Mouse (Mus musculus) intestine, embryonic 14.5 days (tissue): Measurements from ENCODE around the gene Apopt1. TPM values are rescaled to one million over a fixed set of nuclear protein-coding genes. Genes with fewer than 3 reads are reported as not detected.
"Not testable (repeated sequence)": the region's sequence is repeated elsewhere in the genome, so short reads cannot be mapped to it uniquely, and the experiment has no call there.

Experiments
- ATAC-seq: fragments of 200-750 bp; cut with Nextera tagmentation; replicated peaks from 2 replicates; pipeline ENCODE4 v1.8.0; 2017; ENCODE audit warnings: low read depth, moderate number of reproducible peaks, moderate TSS enrichment, moderate library complexity; ENCODE audit not compliant: low FRiP score, low TSS enrichment
- DNase-seq: peaks from one replicate; pipeline ENCODE4 v3.0.0-alpha.2; 2018; ENCODE audit warnings: low spot score
- H3K27ac ChIP-seq: fragments of 300-500 bp; sonication (generic); 2 replicates; pipeline ENCODE4 v1.5.1; 2014; ENCODE audit warnings: low read depth, mild to moderate bottlenecking, control low read depth
- H3K27me3 ChIP-seq: fragments of 300-500 bp; sonication (generic); replicated peaks from 2 replicates; pipeline ENCODE4 v1.6.1; 2014; ENCODE audit warnings: low read length, control low read depth; ENCODE audit not compliant: control insufficient read depth, insufficient read depth
- H3K36me3 ChIP-seq: fragments of 300-500 bp; sonication (generic); 2 replicates; pipeline ENCODE4 v1.6.1; 2014; ENCODE audit warnings: low read length, control low read depth; ENCODE audit not compliant: control insufficient read depth, insufficient read depth
- H3K4me1 ChIP-seq: fragments of 300-500 bp; sonication (generic); replicated peaks from 2 replicates; pipeline ENCODE4 v1.6.1; 2014; ENCODE audit warnings: low read length, control low read depth, mixed read lengths; ENCODE audit not compliant: control insufficient read depth, insufficient read depth
- H3K4me2 ChIP-seq: fragments of 300-500 bp; sonication (generic); 2 replicates; pipeline ENCODE4 v1.6.1; 2014; ENCODE audit warnings: low read length
- H3K4me3 ChIP-seq: fragments of 300-500 bp; sonication (generic); 2 replicates; pipeline ENCODE4 v1.5.1; 2014; ENCODE audit warnings: low read depth, low read length, control low read depth, mixed read lengths
- H3K9ac ChIP-seq: fragments of 300-500 bp; sonication (generic); 2 replicates; pipeline ENCODE4 v1.6.1; 2014; ENCODE audit warnings: mild to moderate bottlenecking, low read length
- H3K9me3 ChIP-seq: fragments of 300-500 bp; sonication (generic); 2 replicates; pipeline ENCODE4 v1.6.1; 2016; ENCODE audit warnings: low read length, control low read depth; ENCODE audit not compliant: control insufficient read depth
- WGBS: fragments of 180-500 bp; shearing (Covaris S2); extraction: QIAGEN DNeasy Blood & Tissue Kit; methylation state at CpG from one replicate; pipeline ENCODE4 v1.1.7; 2014; 5-methylcytosine and 5-hydroxymethylcytosine counted together
- polyA plus RNA-seq: library from polyadenylated mRNA; unstranded; fragments of >200 nt; fragmentation: Nextera tagmentation; extraction: Ambion mirVana; gene quantifications from 2 replicates; pipeline ENCODE4 v1.2.1, GENCODE M21; 2014

Gene Apopt1
- polyA plus RNA-seq, 1 experiment from 2014 or later, result 58.2 TPM

- no peak for DNase-seq
- 68% methylated on average over 6 of the region's 6 CpGs for WGBS
- Histone ChIP-seq H3K27ac (peak overlapping the region; percentile 16; the same call in 1 of the 2 replicates), H3K4me3 (no peak overlapping the region), H3K9ac (no peak overlapping the region), H3K4me2 (no peak overlapping the region), H3K27me3 (no peaks in the 10 kb centered on the region), H3K36me3 (peaks cover 15% of the 10 kb centered on the region), H3K4me1 (no peaks in the 10 kb centered on the region), H3K9me3 (no peaks in the 10 kb centered on the region)
- no peak for ATAC-seq
These were observed 11.7 kb downstream of the Apopt1 start for GRCm38 (mm10) chr12:111724638-111725337.

- Histone ChIP-seq H3K27me3 (no peaks in the 10 kb centered on the region), H3K4me1 (no peaks in the 10 kb centered on the region), H3K36me3 (peaks cover 15% of the 10 kb centered on the region), H3K9me3 (no peaks in the 10 kb centered on the region), H3K27ac (peak overlapping the region; percentile 66), H3K4me3 (no peak overlapping the region), H3K4me2 (no peak overlapping the region), H3K9ac (no peak overlapping the region)
- ATAC-seq (no peak), DNase-seq (no peak)
- 67% methylated on average over 12 of the region's 12 CpGs for WGBS
These were observed 12.5 kb downstream of the Apopt1 start for GRCm38 (mm10) chr12:111725338-111726121.

- Histone ChIP-seq H3K4me1 (no peaks in the 10 kb centered on the region), H3K4me2 (no peak overlapping the region), H3K9ac (no peak overlapping the region), H3K27me3 (no peaks in the 10 kb centered on the region), H3K4me3 (no peak overlapping the region), H3K9me3 (no peaks in the 10 kb centered on the region), H3K27ac (peak overlapping the region; percentile 66), H3K36me3 (peaks cover 15% of the 10 kb centered on the region)
- ATAC-seq (0 out of 2 replicates have a peak, but pooled peaks have one; percentile 24), DNase-seq (no peak)
- 39% methylated on average over 4 of the region's 4 CpGs for WGBS
These were observed 13.0 kb downstream of the Apopt1 start for GRCm38 (mm10) chr12:111726122-111726463.

- 68% methylated on average over 1 of the region's 1 CpGs for WGBS
- peaks cover 21% of the 10 kb centered on the region for H3K36me3 ChIP-seq
These were observed 14.9 kb downstream of the Apopt1 start for GRCm38 (mm10) chr12:111727956-111728355.

GRCm38 (mm10) chr12:111731822-111732807 is 19.1 kb downstream of the Apopt1 start:
- H3K4me1 ChIP-seq, result no peaks in the 10 kb centered on the region
- ATAC-seq (peak; percentile 90), DNase-seq (peak; percentile 90)
- H3K36me3 ChIP-seq, result peaks cover 16% of the 10 kb centered on the region
- H3K27ac ChIP-seq, result no peak overlapping the region
- no peaks in the 10 kb centered on the region for H3K27me3 ChIP-seq
- no peak overlapping the region for H3K9ac ChIP-seq
- H3K4me2 ChIP-seq, result peak overlapping the region; percentile 37
- H3K4me3 ChIP-seq, result no peak overlapping the region
- WGBS, result 33% methylated on average over 30 of the region's 30 CpGs
- no peaks in the 10 kb centered on the region for H3K9me3 ChIP-seq

More at GRCm38 (mm10) chr12:111727956-111728355, 14.9 kb downstream of the Apopt1 start:
- no peaks in the 10 kb centered on the region for H3K4me1 ChIP-seq
- H3K9me3 ChIP-seq, result no peaks in the 10 kb centered on the region
- no peak overlapping the region for H3K4me3 ChIP-seq
- H3K27me3 ChIP-seq, result no peaks in the 10 kb centered on the region
- no peak overlapping the region for H3K27ac ChIP-seq
- ATAC-seq (no peak), DNase-seq (no peak)
- no peak overlapping the region for H3K9ac ChIP-seq
- H3K4me2 ChIP-seq, result no peak overlapping the region

GRCm38 (mm10) chr12:111732921-111733320 is 19.9 kb downstream of the Apopt1 start:
- no peak overlapping the region for H3K9ac ChIP-seq
- H3K4me3 ChIP-seq, result no peak overlapping the region
- H3K9me3 ChIP-seq, result no peaks in the 10 kb centered on the region
- no peak overlapping the region for H3K27ac ChIP-seq
- no peaks in the 10 kb centered on the region for H3K27me3 ChIP-seq
- H3K4me2 ChIP-seq, result no peak overlapping the region
- 48% methylated on average over 5 of the region's 5 CpGs for WGBS
- DNase-seq (no peak), ATAC-seq (peak; percentile 1; the same call in 1 of the 2 replicates)
- H3K4me1 ChIP-seq, result no peaks in the 10 kb centered on the region
- peaks cover 16% of the 10 kb centered on the region for H3K36me3 ChIP-seq

GRCm38 (mm10) chr12:111734912-111735311 is 21.9 kb downstream of the Apopt1 start:
- H3K9me3 ChIP-seq, result no peaks in the 10 kb centered on the region
- WGBS, result 91% methylated on average over 3 of the region's 3 CpGs
- no peak for ATAC-seq

GRCm38 (mm10) chr12:111736676-111737075 is 23.6 kb downstream of the Apopt1 start:
- not testable (repeated sequence) for H3K4me3 ChIP-seq, ATAC-seq, H3K36me3 ChIP-seq, H3K4me2 ChIP-seq, H3K9me3 ChIP-seq, DNase-seq, H3K4me1 ChIP-seq, H3K9ac ChIP-seq, H3K27ac ChIP-seq, H3K27me3 ChIP-seq
- WGBS, result 88% methylated on average over 8 of the region's 8 CpGs

More at GRCm38 (mm10) chr12:111734912-111735311, 21.9 kb downstream of the Apopt1 start:
- H3K27ac ChIP-seq, result no peak overlapping the region
- no peak overlapping the region for H3K4me3 ChIP-seq
- H3K27me3 ChIP-seq, result no peaks in the 10 kb centered on the region
- H3K4me2 ChIP-seq, result no peak overlapping the region
- no peak for DNase-seq
- peaks cover 8% of the 10 kb centered on the region; the same call in 1 of the 2 replicates for H3K36me3 ChIP-seq
- H3K9ac ChIP-seq, result no peak overlapping the region
- no peaks in the 10 kb centered on the region for H3K4me1 ChIP-seq
